Mouse (Mus musculus): ENCODE measurements around the gene BC035947. TPM values are rescaled to one million over a fixed set of nuclear protein-coding genes. Genes with fewer than 3 reads are reported as not detected.

The BC035947 gene
- polyA plus RNA-seq, 1 experiment from 2014 or later, result 0.53 TPM

Other genes starting within 250 kb of the BC035947 start
- gene Sgpp2, start 201.8 kb downstream of the BC035947 start, polyA plus RNA-seq (2015; fragmentation: Nextera tagmentation; extraction: Ambion mirVana), result 2.0 and 2.3 TPM in 2 replicates
- 156 and 159 TPM in 2 replicates for gene Farsb, start 23.3 kb downstream of the BC035947 start, polyA plus RNA-seq (2015; fragmentation: Nextera tagmentation; extraction: Ambion mirVana)
- gene Mogat1, start 1.2 kb downstream of the BC035947 start, polyA plus RNA-seq (2015; fragmentation: Nextera tagmentation; extraction: Ambion mirVana), result 1.0 TPM in 1 of 2 replicates, not detected in the other
- gene Acsl3, start 145.7 kb upstream of the BC035947 start, polyA plus RNA-seq (2015; fragmentation: Nextera tagmentation; extraction: Ambion mirVana), result 70.2 and 94.7 TPM in 2 replicates
- 2.0 and 2.2 TPM in 2 replicates for gene Utp14b, start 145.9 kb upstream of the BC035947 start, polyA plus RNA-seq (2015; fragmentation: Nextera tagmentation; extraction: Ambion mirVana)

Measured in neural tube, embryonic 13.5 days (tissue).